Mouse (Mus musculus) limb, embryonic 11.5 days (tissue): Measurements from ENCODE around the gene Trpm2. TPM values are rescaled to one million over a fixed set of nuclear protein-coding genes. Genes with fewer than 3 reads are reported as not detected.

Source experiments
- ATAC-seq: fragments of 200-750 bp; cut with Nextera tagmentation; 2 replicates; pipeline ENCODE4 v1.8.0; 2017; ENCODE audit warnings: low read depth; ENCODE audit not compliant: insufficient number of reproducible peaks, low FRiP score, low TSS enrichment
- DNase-seq: peaks from one replicate; pipeline ENCODE4 v3.0.0-alpha.2; 2015; ENCODE audit warnings: low spot score
- H3K27ac ChIP-seq: fragments of 300-500 bp; sonication (generic); replicated peaks from 2 replicates; pipeline ENCODE4 v1.5.1; 2014; ENCODE audit warnings: low read depth, mild to moderate bottlenecking, low read length
- H3K27me3 ChIP-seq: fragments of 300-500 bp; sonication (generic); 2 replicates; pipeline ENCODE4 v1.6.1; 2014; ENCODE audit warnings: mild to moderate bottlenecking, low read length, mixed read lengths; ENCODE audit not compliant: control insufficient read depth, insufficient read depth
- H3K36me3 ChIP-seq: fragments of 300-500 bp; sonication (generic); 2 replicates; pipeline ENCODE4 v1.6.1; 2014; ENCODE audit warnings: mild to moderate bottlenecking, low read length, moderate library complexity, mixed read lengths; ENCODE audit not compliant: control insufficient read depth, insufficient read depth
- H3K4me1 ChIP-seq: fragments of 300-500 bp; sonication (generic); 2 replicates; pipeline ENCODE4 v1.6.1; 2014; ENCODE audit warnings: low read length, mixed read lengths; ENCODE audit not compliant: control insufficient read depth, insufficient read depth
- H3K4me2 ChIP-seq: fragments of 300-500 bp; sonication (generic); 2 replicates; pipeline ENCODE4 v1.6.1; 2014; ENCODE audit warnings: low read depth, mild to moderate bottlenecking, moderate library complexity; ENCODE audit not compliant: severe bottlenecking
- H3K4me3 ChIP-seq: fragments of 300-500 bp; sonication (generic); 2 replicates; pipeline ENCODE4 v1.5.1; 2014; ENCODE audit warnings: low read depth, low read length
- H3K9ac ChIP-seq: fragments of 300-500 bp; sonication (generic); 2 replicates; pipeline ENCODE4 v1.6.1; 2014; ENCODE audit warnings: mild to moderate bottlenecking, low read length
- H3K9me3 ChIP-seq: fragments of 300-500 bp; sonication (generic); 2 replicates; pipeline ENCODE4 v1.6.1; 2016; ENCODE audit warnings: low read length; ENCODE audit not compliant: control insufficient read depth
- WGBS: fragments of 180-500 bp; shearing (Covaris S2); extraction: QIAGEN DNeasy Blood & Tissue Kit; methylation state at CpG from one replicate; pipeline ENCODE4 v1.1.7; 2014; 5-methylcytosine and 5-hydroxymethylcytosine counted together
- polyA plus RNA-seq: library from polyadenylated mRNA; unstranded; fragments of >200 nt; fragmentation: Nextera tagmentation; extraction: Ambion mirVana; gene quantifications from 2 replicates; pipeline ENCODE4 v1.2.1, GENCODE M21; 2014

Gene Trpm2
- polyA plus RNA-seq, 1 experiment from 2014 or later = 0.27 TPM

DNA sequence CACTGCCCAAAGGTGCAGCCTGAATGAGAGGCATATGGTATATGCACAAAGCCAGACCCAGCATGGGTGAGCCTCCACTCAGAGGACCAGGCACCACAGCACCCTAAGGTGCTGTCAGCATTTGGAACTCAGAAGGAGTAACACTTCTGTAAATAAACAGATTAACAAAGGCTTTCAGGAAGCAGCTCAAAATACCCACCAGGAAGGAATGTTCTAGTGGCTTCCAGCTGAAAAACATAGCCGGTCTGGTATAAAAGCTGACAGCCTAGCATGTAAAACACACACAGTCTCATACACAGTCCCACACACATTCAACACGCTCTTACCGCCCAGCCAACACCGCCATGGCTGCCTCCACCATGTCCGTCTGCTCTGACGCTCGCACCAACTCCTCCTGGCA lies 108.7 kb downstream of the Trpm2 start, which contains the start of gene Gm3285:
Gene Gm3285 (plus strand): TSS at position 301 of the 400 bp plus-strand sequence.
- Histone ChIP-seq H3K9me3 (no peaks in the 10 kb centered on the region), H3K4me1 (no peaks in the 10 kb centered on the region), H3K27me3 (no peaks in the 10 kb centered on the region), H3K4me3 (no peak within 1 kb of the TSS), H3K9ac (no peak within 1 kb of the TSS), H3K36me3 (no peaks in the 10 kb centered on the region), H3K4me2 (no peak within 1 kb of the TSS), H3K27ac (no peak within 1 kb of the TSS)
- WGBS = 53% methylated on average over 7 of the region's 7 CpGs
- ATAC-seq (no peak), DNase-seq (no peak)

Other genes starting within 250 kb of the Trpm2 start
- gene Krtap12-1, start 250.0 kb downstream of the Trpm2 start, polyA plus RNA-seq = not detected in 2 replicates
- not detected in 2 replicates for gene Gm10100, start 244.1 kb downstream of the Trpm2 start, polyA plus RNA-seq
- gene Gm18596, start 227.9 kb downstream of the Trpm2 start, polyA plus RNA-seq = not detected in 2 replicates
- gene Gm9736, start 219.2 kb downstream of the Trpm2 start, polyA plus RNA-seq = not detected in 2 replicates
- not detected in 2 replicates for gene Gm3233, start 210.9 kb downstream of the Trpm2 start, polyA plus RNA-seq
- gene Gm3238, start 199.2 kb downstream of the Trpm2 start, polyA plus RNA-seq = not detected in 2 replicates
- gene Gm7138, start 193.6 kb downstream of the Trpm2 start, polyA plus RNA-seq = not detected in 2 replicates
- not detected in 2 replicates for gene Gm3250, start 188.0 kb downstream of the Trpm2 start, polyA plus RNA-seq
- not detected in 2 replicates for gene Gm7137, start 182.4 kb downstream of the Trpm2 start, polyA plus RNA-seq
- not detected in 2 replicates for gene Gm9639, start 175.5 kb downstream of the Trpm2 start, polyA plus RNA-seq
- not detected in 2 replicates for gene Gm19668, start 171.4 kb downstream of the Trpm2 start, polyA plus RNA-seq
- gene Gm9507, start 158.7 kb downstream of the Trpm2 start, polyA plus RNA-seq = not detected in 2 replicates
- gene Gm2696, start 155.9 kb downstream of the Trpm2 start, polyA plus RNA-seq = not detected in 2 replicates
- gene Krtap10-4, start 143.5 kb downstream of the Trpm2 start, polyA plus RNA-seq = not detected in 2 replicates
- not detected in 2 replicates for gene Krtap10-10, start 134.6 kb downstream of the Trpm2 start, polyA plus RNA-seq
- gene Gm36176, start 123.8 kb downstream of the Trpm2 start, polyA plus RNA-seq = not detected in 2 replicates
- not detected in 2 replicates for gene Gm10318, start 117.7 kb downstream of the Trpm2 start, polyA plus RNA-seq
- not detected in 2 replicates for gene Gm3285, start 108.6 kb downstream of the Trpm2 start, polyA plus RNA-seq
- 1.4 and 1.5 TPM in 2 replicates for gene Lrrc3, start 68.0 kb downstream of the Trpm2 start, polyA plus RNA-seq
- gene 1810043G02Rik, start 8.0 kb upstream of the Trpm2 start, polyA plus RNA-seq = 29.5 and 31.0 TPM in 2 replicates
- 157 and 161 TPM in 2 replicates for gene Pfkl, start 39.5 kb upstream of the Trpm2 start, polyA plus RNA-seq
- gene Dnmt3l, start 71.4 kb upstream of the Trpm2 start, polyA plus RNA-seq = 0.11 TPM in 1 of 2 replicates, not detected in the other
- gene Aire, start 73.0 kb upstream of the Trpm2 start, polyA plus RNA-seq = 0.17 and 0.35 TPM in 2 replicates
- 2.6 and 2.7 TPM in 2 replicates for gene Icosl, start 98.7 kb upstream of the Trpm2 start, polyA plus RNA-seq
- 17.4 and 25.9 TPM in 2 replicates for gene D10Jhu81e, start 199.2 kb upstream of the Trpm2 start, polyA plus RNA-seq
- 23.7 and 26.5 TPM in 2 replicates for gene Pwp2, start 214.6 kb upstream of the Trpm2 start, polyA plus RNA-seq